Comparison of ENCODE assay signal across 25 mouse cellular contexts in genomic region chr14:50991037-50991436, GRCm38 (mm10). TPM values are rescaled to one million over a fixed set of nuclear protein-coding genes. Genes with fewer than 3 reads are reported as not detected.
DNase-seq lines count a peak whose midpoint lies in the region; ATAC-seq and TF ChIP-seq lines count a peak whose summit lies in the region.
"Had no signal": no experiment of that assay in that cellular context is flagged by ENCODE, and none has a peak within 500 bp of the region (broad histone marks: within the 10 kb centered on the region; RNA-seq: fewer than 3 reads in every experiment).

No protein-coding gene starts in this region.

- 73% methylated on average over 3 of the region's 3 CpGs for WGBS in heart, adult 2 months

- TF ChIP-seq POLR2A in heart, adult 2 months (IDR thresholded peaks at IDR 0.05; ENCODE audit: insufficient read depth, low read depth, low read length) = no peak

- no peak overlapping the region for H3K4me3 ChIP-seq in heart, adult 2 months
- peak overlapping the region; percentile 71 for H3K4me3 ChIP-seq in megakaryocyte, embryonic 14.5 days (replicated peaks)
- H3K4me3 ChIP-seq in layer of hippocampus, adult 2 months = no peak overlapping the region
- H3K4me3 ChIP-seq: forebrain, embryonic 12.5 days; hindbrain, embryonic 13.5 days; left cerebral cortex, adult 2 months; neural tube, embryonic 13.5 days had no signal

- H3K4me1 ChIP-seq in heart, adult 2 months (ENCODE audit: control insufficient read depth, insufficient read depth, low read length) = peaks cover 9% of the 10 kb centered on the region
- peaks cover 18% of the 10 kb centered on the region for H3K4me1 ChIP-seq in megakaryocyte, embryonic 14.5 days
- H3K4me1 ChIP-seq: forebrain, embryonic 12.5 days; hindbrain, embryonic 13.5 days; neural tube, embryonic 13.5 days had no signal

- H3K27me3 ChIP-seq in heart, adult 2 months (ENCODE audit: control insufficient read depth, insufficient read depth, low read length) = no peaks in the 10 kb centered on the region
- peaks cover 2% of the 10 kb centered on the region for H3K27me3 ChIP-seq in megakaryocyte, embryonic 14.5 days (replicated peaks)
- H3K27me3 ChIP-seq: forebrain, embryonic 12.5 days; hindbrain, embryonic 13.5 days; neural tube, embryonic 13.5 days had no signal

- intact Hi-C loops in heart, adult 2 months (cut with DNase I) = no loop called here

- peaks cover 8% of the 10 kb centered on the region for H3K36me3 ChIP-seq in heart, adult 2 months (ENCODE audit: control insufficient read depth, insufficient read depth, low read length)
- H3K36me3 ChIP-seq in megakaryocyte, embryonic 14.5 days (replicated peaks; ENCODE audit: low read length) = no peaks in the 10 kb centered on the region
- H3K36me3 ChIP-seq: forebrain, embryonic 12.5 days; hindbrain, embryonic 13.5 days; neural tube, embryonic 13.5 days had no signal

- ATAC-seq in megakaryocyte, adult 5-6 weeks (ENCODE audit: poor library complexity, severe bottlenecking) = no peak
- peak; percentile 39; the same call in 1 of the 2 replicates for ATAC-seq in megakaryocyte progenitor cell, adult 5-6 weeks (replicated peaks; ENCODE audit: poor library complexity)

- DNase-seq in heart, adult 2 months = no peak
- DNase-seq in heart, adult 18-20 months = no peak
- peak; percentile 70 for DNase-seq in induced T-regulatory cell, adult 2 months (ENCODE audit: low read depth)
- DNase-seq in layer of hippocampus, adult 2 months (ENCODE audit: low spot score in 2 of 2) = no peak
- no peak for DNase-seq in spleen, postnatal 14 days (ENCODE audit: low spot score in 2 of 2)
- DNase-seq: adrenal gland, postnatal 14 days; cerebellum, adult 9-11 months; embryo, embryonic 11 days; lung, adult 2 months; right cerebral cortex, postnatal 4 days; thymus, postnatal 25 days had no signal

- no peak overlapping the region for H3K9ac ChIP-seq in heart, adult 2 months (ENCODE audit: low read depth, low read length)
- H3K9ac ChIP-seq: forebrain, embryonic 12.5 days; hindbrain, embryonic 13.5 days; neural tube, embryonic 13.5 days had no signal

- H3K27ac ChIP-seq in heart, adult 2 months = peak overlapping the region; percentile 26; the same call in 1 of the 2 replicates
- no peak overlapping the region for H3K27ac ChIP-seq in layer of hippocampus, adult 2 months
- H3K27ac ChIP-seq: forebrain, embryonic 12.5 days; hindbrain, embryonic 13.5 days; left cerebral cortex, adult 2 months; macrophage; neural tube, embryonic 13.5 days had no signal

- no peaks in the 10 kb centered on the region for H3K79me2 ChIP-seq in heart, adult 2 months (replicated peaks; ENCODE audit: control insufficient read depth, insufficient read depth, low read length)

- TF ChIP-seq EP300 in heart, adult 2 months (IDR thresholded peaks at IDR 0.05; ENCODE audit: insufficient read depth, low read depth, low read length) = no peak

- TF ChIP-seq CTCF in heart, adult 2 months (IDR thresholded peaks at IDR 0.05) = no peak
- no peak for TF ChIP-seq CTCF in layer of hippocampus, adult 2 months (conservative IDR thresholded peaks at IDR 0.05)

- peaks cover 8% of the 10 kb centered on the region for H3K9me3 ChIP-seq in megakaryocyte, embryonic 14.5 days
- H3K9me3 ChIP-seq: forebrain, embryonic 12.5 days; hindbrain, embryonic 13.5 days; neural tube, embryonic 13.5 days had no signal

RNA-seq across cellular contexts. Expression of gene Rnase10, which starts 16.5 kb away (rescaled TPM):
- under 1 TPM in 1 of 2 experiments, not detected in 1; 0.61 TPM for total RNA-seq in heart, adult 2 months (2021)
- 0.21 and 0.38 TPM in 2 replicates for polyA plus RNA-seq in heart, adult 2 months (2012; rRNA removed)
- under 1 TPM; 0.20 to 0.41 TPM for total RNA-seq in heart, adult 18-20 months (2021)
- polyA plus RNA-seq in megakaryocyte, embryonic 14.5 days (2012; ENCODE audit: insufficient read depth, low replicate concordance) = not detected in 2 replicates
- total RNA-seq in megakaryocyte, adult 5-6 weeks (2015) = not detected in 2 replicates
- not detected in 2 replicates for total RNA-seq in megakaryocyte, adult 5-6 weeks (2017)
- total RNA-seq in megakaryocyte progenitor cell, adult 5-6 weeks (2015) = 0.78 and 3.3 TPM in 2 replicates
- 0.64 and 5.2 TPM in 2 replicates for total RNA-seq in megakaryocyte progenitor cell, adult 5-6 weeks (2017)
- total RNA-seq in layer of hippocampus, adult 2 months (2021) = not detected
- total RNA-seq: ES-E14; gastrocnemius, postnatal 4 days; layer of hippocampus, adult 18-20 months; left cerebral cortex, adult 2 months had no signal
- polyA plus RNA-seq: forebrain, embryonic 12.5 days; hindbrain, embryonic 13.5 days; limb, embryonic 11.5 days; macrophage; neural tube, embryonic 13.5 days had no signal

RNA-seq across cellular contexts. Expression of gene Pnp2, which starts 35.2 kb away (rescaled TPM):
- under 1 TPM; 0.52 to 0.75 TPM for total RNA-seq in heart, adult 2 months (2021)
- polyA plus RNA-seq in heart, adult 2 months (2012; rRNA removed) = 0.53 and 1.1 TPM in 2 replicates
- total RNA-seq in heart, adult 18-20 months (2021) = 1 to 10 TPM in 1 of 2 experiments, under 1 TPM in 1; 0.89 to 1.0 TPM
- not detected in 2 replicates for polyA plus RNA-seq in megakaryocyte, embryonic 14.5 days (2012; ENCODE audit: insufficient read depth, low replicate concordance)
- 14.4 and 16.7 TPM in 2 replicates for total RNA-seq in megakaryocyte, adult 5-6 weeks (2015)
- total RNA-seq in megakaryocyte, adult 5-6 weeks (2017) = 6.7 and 9.6 TPM in 2 replicates
- 11.0 and 16.1 TPM in 2 replicates for total RNA-seq in megakaryocyte progenitor cell, adult 5-6 weeks (2015)
- total RNA-seq in megakaryocyte progenitor cell, adult 5-6 weeks (2017) = 6.0 and 8.1 TPM in 2 replicates
- 1 to 10 TPM in 1 of 2 experiments, under 1 TPM in 1; 0.83 to 1.1 TPM for total RNA-seq in layer of hippocampus, adult 2 months (2021)
- polyA plus RNA-seq: neural tube, embryonic 13.5 days had no signal

RNA-seq across cellular contexts. Expression of gene Gm49342, which starts 46.7 kb away (rescaled TPM):
- 10 to 100 TPM; 11.3 to 12.1 TPM for total RNA-seq in heart, adult 2 months (2021)
- polyA plus RNA-seq in heart, adult 2 months (2012; rRNA removed) = 13.4 and 23.4 TPM in 2 replicates
- 10 to 100 TPM; 15.7 to 16.5 TPM for total RNA-seq in heart, adult 18-20 months (2021)
- polyA plus RNA-seq in megakaryocyte, embryonic 14.5 days (2012; ENCODE audit: insufficient read depth, low replicate concordance) = 1.00 TPM in 1 of 2 replicates, not detected in the other
- total RNA-seq in megakaryocyte, adult 5-6 weeks (2015) = 43.8 TPM in 1 of 2 replicates, not detected in the other
- total RNA-seq in megakaryocyte, adult 5-6 weeks (2017) = 161 and 177 TPM in 2 replicates
- 24.4 TPM in 1 of 2 replicates, not detected in the other for total RNA-seq in megakaryocyte progenitor cell, adult 5-6 weeks (2015)
- total RNA-seq in megakaryocyte progenitor cell, adult 5-6 weeks (2017) = 144 and 168 TPM in 2 replicates
- 10 to 100 TPM in 1 of 2 experiments, 1 to 10 TPM in 1; 5.2 to 12.0 TPM for total RNA-seq in layer of hippocampus, adult 2 months (2021)
- polyA plus RNA-seq: forebrain, embryonic 12.5 days; heart, embryonic 16.5 days; hindbrain, embryonic 13.5 days; limb, embryonic 11.5 days; neural tube, embryonic 13.5 days; stomach, embryonic 16.5 days had no signal

RNA-seq across cellular contexts. Expression of gene Rnase9, which starts 50.6 kb away (rescaled TPM):
- total RNA-seq in heart, adult 2 months (2021) = not detected
- not detected in 2 replicates for polyA plus RNA-seq in heart, adult 2 months (2012; rRNA removed)
- total RNA-seq in heart, adult 18-20 months (2021) = not detected
- not detected in 2 replicates for polyA plus RNA-seq in megakaryocyte, embryonic 14.5 days (2012; ENCODE audit: insufficient read depth, low replicate concordance)
- 0.11 TPM in 1 of 2 replicates, not detected in the other for total RNA-seq in megakaryocyte, adult 5-6 weeks (2015)
- not detected in 2 replicates for total RNA-seq in megakaryocyte, adult 5-6 weeks (2017)
- not detected in 2 replicates for total RNA-seq in megakaryocyte progenitor cell, adult 5-6 weeks (2015)
- total RNA-seq in megakaryocyte progenitor cell, adult 5-6 weeks (2017) = not detected in 2 replicates
- total RNA-seq in layer of hippocampus, adult 2 months (2021) = not detected
- total RNA-seq: adrenal gland, postnatal 14 days; ES-E14; gastrocnemius, postnatal 4 days; layer of hippocampus, adult 18-20 months; left cerebral cortex, adult 2 months had no signal
- polyA plus RNA-seq: forebrain, embryonic 12.5 days; heart, embryonic 16.5 days; hindbrain, embryonic 13.5 days; limb, embryonic 11.5 days; lung, adult 2 months; macrophage; neural tube, embryonic 13.5 days; stomach, embryonic 16.5 days had no signal

RNA-seq across cellular contexts. Expression of gene Rnase11, which starts 58.9 kb away (rescaled TPM):
- total RNA-seq in heart, adult 2 months (2021) = not detected
- not detected in 2 replicates for polyA plus RNA-seq in heart, adult 2 months (2012; rRNA removed)
- not detected for total RNA-seq in heart, adult 18-20 months (2021)
- polyA plus RNA-seq in megakaryocyte, embryonic 14.5 days (2012; ENCODE audit: insufficient read depth, low replicate concordance) = not detected in 2 replicates
- total RNA-seq in megakaryocyte, adult 5-6 weeks (2015) = not detected in 2 replicates
- total RNA-seq in megakaryocyte, adult 5-6 weeks (2017) = not detected in 2 replicates
- total RNA-seq in megakaryocyte progenitor cell, adult 5-6 weeks (2015) = not detected in 2 replicates
- total RNA-seq in megakaryocyte progenitor cell, adult 5-6 weeks (2017) = not detected in 2 replicates
- not detected for total RNA-seq in layer of hippocampus, adult 2 months (2021)
- total RNA-seq: adrenal gland, postnatal 14 days; ES-E14; gastrocnemius, postnatal 4 days; layer of hippocampus, adult 18-20 months; left cerebral cortex, adult 2 months had no signal
- polyA plus RNA-seq: forebrain, embryonic 12.5 days; heart, embryonic 16.5 days; hindbrain, embryonic 13.5 days; limb, embryonic 11.5 days; lung, adult 2 months; macrophage; neural tube, embryonic 13.5 days; stomach, embryonic 16.5 days had no signal
